ENCODE assay signal across 24 mouse cellular contexts in the genomic region with DNA sequence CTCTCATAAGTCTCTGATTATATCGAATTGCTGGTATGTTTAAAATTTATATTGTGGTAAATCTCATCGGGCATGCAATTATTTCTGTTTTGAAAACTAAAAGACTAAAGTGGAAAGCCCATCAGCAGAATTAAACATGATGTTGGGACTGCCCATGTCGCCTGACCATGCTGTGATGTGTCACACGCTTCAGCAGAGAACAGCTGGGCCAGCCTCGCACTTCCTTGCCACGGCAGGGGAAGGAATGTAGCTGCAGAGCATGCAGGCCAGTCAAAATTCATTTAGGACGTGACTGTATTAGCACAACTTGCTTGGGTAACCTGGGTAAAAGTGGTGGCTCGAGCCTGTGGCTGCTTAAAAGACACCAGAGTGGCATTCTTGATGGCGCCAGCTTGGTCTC.
DNase-seq lines count a peak whose midpoint lies in the region; ATAC-seq and TF ChIP-seq lines count a peak whose summit lies in the region.
"Had no signal": no experiment of that assay in that cellular context is flagged by ENCODE, and none has a peak within 500 bp of the region (broad histone marks: within the 10 kb centered on the region; RNA-seq: fewer than 3 reads in every experiment).

No protein-coding gene starts in this region.

- in situ Hi-C loops in CH12.LX (cut with MboI; ENCODE audit: low pct_ligation_motif_present, low pct_unique_long_range_greater_than_20kb, low sequenced_read_pairs) = no loop called here

- TF ChIP-seq EP300 in CH12.LX (IDR thresholded peaks at IDR 0.05; ENCODE audit: low read length) = no peak

- no peaks in the 10 kb centered on the region for H3K9me3 ChIP-seq in hindbrain, postnatal 0 days (ENCODE audit: low read length)
- no peaks in the 10 kb centered on the region for H3K9me3 ChIP-seq in hindbrain, embryonic 14.5 days (ENCODE audit: control insufficient read depth, low read length)
- H3K9me3 ChIP-seq in CH12.LX (replicated peaks; ENCODE audit: low read length) = no peaks in the 10 kb centered on the region
- H3K9me3 ChIP-seq in intestine, embryonic 15.5 days = no peaks in the 10 kb centered on the region
- H3K9me3 ChIP-seq: embryonic facial prominence, embryonic 13.5 days; forebrain, embryonic 10.5 days; forebrain, embryonic 13.5 days; hindbrain, embryonic 12.5 days had no signal

- H3K27ac ChIP-seq in hindbrain, postnatal 0 days = no peak overlapping the region
- H3K27ac ChIP-seq in hindbrain, embryonic 14.5 days = no peak overlapping the region
- no peak overlapping the region for H3K27ac ChIP-seq in CH12.LX (ENCODE audit: insufficient read depth, low read depth)
- no peak overlapping the region for H3K27ac ChIP-seq in intestine, embryonic 15.5 days
- H3K27ac ChIP-seq: embryonic facial prominence, embryonic 13.5 days; forebrain, embryonic 10.5 days; forebrain, embryonic 13.5 days; gastrocnemius, adult 2 months; hindbrain, embryonic 12.5 days had no signal

- H3ac ChIP-seq in myocyte (ENCODE audit: control insufficient read depth, insufficient read length) = no peak overlapping the region

- WGBS in hindbrain, postnatal 0 days = 69% methylated on average over 9 of the region's 9 CpGs
- 77% methylated on average over 9 of the region's 9 CpGs for WGBS in hindbrain, embryonic 14.5 days
- WGBS in intestine, embryonic 15.5 days = 68% methylated on average over 9 of the region's 9 CpGs

- no peak for TF ChIP-seq CTCF in hindbrain, postnatal 0 days (IDR thresholded peaks at IDR 0.05; ENCODE audit: low read depth)
- TF ChIP-seq CTCF in CH12.LX (conservative IDR thresholded peaks at IDR 0.05 in 1 of 2, IDR thresholded peaks at IDR 0.05 in 1 of 2; ENCODE audit: low read depth in 2 of 2, low read length in 2 of 2) = no peak

- TF ChIP-seq RAD21 in CH12.LX (IDR thresholded peaks at IDR 0.05; ENCODE audit: low read depth, low read length) = no peak

- no peak overlapping the region for H3K4me2 ChIP-seq in hindbrain, postnatal 0 days (ENCODE audit: low read depth, low read length)
- H3K4me2 ChIP-seq in hindbrain, embryonic 14.5 days (replicated peaks) = no peak overlapping the region
- 0 out of 2 replicates have a peak overlapping the region, but pooled peaks have one; percentile 34 for H3K4me2 ChIP-seq in CH12.LX (ENCODE audit: insufficient read depth, low read depth, poor library complexity, severe bottlenecking)
- H3K4me2 ChIP-seq in myocyte (ENCODE audit: low read depth) = no peak overlapping the region
- no peak overlapping the region for H3K4me2 ChIP-seq in intestine, embryonic 15.5 days (replicated peaks)
- H3K4me2 ChIP-seq: embryonic facial prominence, embryonic 13.5 days; forebrain, embryonic 13.5 days; heart, embryonic 11.5 days; hindbrain, embryonic 12.5 days had no signal

- H3K4me3 ChIP-seq in hindbrain, postnatal 0 days (ENCODE audit: low read length) = no peak overlapping the region
- no peak overlapping the region for H3K4me3 ChIP-seq in hindbrain, embryonic 14.5 days (replicated peaks; ENCODE audit: low read length)
- H3K4me3 ChIP-seq in CH12.LX (replicated peaks in 1 of 3; ENCODE audit: low read depth in 2 of 3, low read length in 2 of 3, poor library complexity in 1 of 3) (no peak overlapping the region), myocyte (no peak overlapping the region)
- H3K4me3 ChIP-seq in intestine, embryonic 15.5 days (replicated peaks) = no peak overlapping the region
- H3K4me3 ChIP-seq: embryonic facial prominence, embryonic 13.5 days; forebrain, embryonic 10.5 days; forebrain, embryonic 13.5 days; gastrocnemius, adult 2 months; hindbrain, embryonic 12.5 days had no signal

- DNase-seq in hindbrain, postnatal 0 days (ENCODE audit: low spot score) = peak; percentile 22
- no peak for DNase-seq in hindbrain, embryonic 14.5 days (ENCODE audit: low spot score)
- no peak for DNase-seq in CH12.LX (ENCODE audit: extremely low read depth)
- DNase-seq in spleen, adult 12 weeks (ENCODE audit: low spot score) = no peak
- DNase-seq: adrenal gland, adult 8-10 months; adrenal gland, postnatal 25 days; cerebellum, adult 11-12 months; cerebellum, adult 8-10 months; cerebellum, postnatal 36 days; gastrocnemius, adult 2 months; gastrocnemius, postnatal 14 days; heart, adult 11 months had no signal

- H3K36me3 ChIP-seq in hindbrain, postnatal 0 days (ENCODE audit: insufficient read depth, low read length) = no peaks in the 10 kb centered on the region
- peaks cover 49% of the 10 kb centered on the region for H3K36me3 ChIP-seq in hindbrain, embryonic 14.5 days (replicated peaks; ENCODE audit: control insufficient read depth, insufficient read depth)
- H3K36me3 ChIP-seq in CH12.LX (replicated peaks in 1 of 2; ENCODE audit: control insufficient read depth in 1 of 2, insufficient read depth in 1 of 2, low read length in 1 of 2) = no peaks in the 10 kb centered on the region
- H3K36me3 ChIP-seq in myocyte (ENCODE audit: control insufficient read depth, insufficient read depth) = no peaks in the 10 kb centered on the region
- no peaks in the 10 kb centered on the region for H3K36me3 ChIP-seq in intestine, embryonic 15.5 days
- H3K36me3 ChIP-seq: embryonic facial prominence, embryonic 13.5 days; forebrain, embryonic 10.5 days had no signal

- no peak for ATAC-seq in hindbrain, postnatal 0 days
- ATAC-seq in hindbrain, embryonic 14.5 days (ENCODE audit: low FRiP score) = no peak
- ATAC-seq in intestine, embryonic 15.5 days = no peak
- ATAC-seq: activated CD4-positive, CD25-positive, alpha-beta regulatory T cell, adult 4 months; CD4-positive, CD25-positive, alpha-beta regulatory T cell, adult 4 months; forebrain, embryonic 13.5 days; forebrain, embryonic 16.5 days; hindbrain, embryonic 16.5 days; inflammation-experienced regulatory T-cells, adult 6 months had no signal

- dilution Hi-C loops in CH12.LX (cut with MboI; ENCODE audit: extremely low pct_ligation_motif_present, extremely low pct_unique_long_range_greater_than_20kb, low sequenced_read_pairs) = no loop called here

- H3K9ac ChIP-seq in hindbrain, postnatal 0 days (replicated peaks; ENCODE audit: low read length) = no peak overlapping the region
- H3K9ac ChIP-seq in hindbrain, embryonic 14.5 days = no peak overlapping the region
- no peak overlapping the region for H3K9ac ChIP-seq in CH12.LX (ENCODE audit: insufficient read depth, low read depth)
- no peak overlapping the region for H3K9ac ChIP-seq in intestine, embryonic 15.5 days
- H3K9ac ChIP-seq: embryonic facial prominence, embryonic 13.5 days; forebrain, embryonic 13.5 days; hindbrain, embryonic 12.5 days had no signal

- H3K27me3 ChIP-seq in hindbrain, postnatal 0 days (ENCODE audit: insufficient read depth, low read length) = no peaks in the 10 kb centered on the region
- H3K27me3 ChIP-seq in hindbrain, embryonic 14.5 days (ENCODE audit: control insufficient read depth, insufficient read depth, low read length) = no peaks in the 10 kb centered on the region
- H3K27me3 ChIP-seq in CH12.LX (replicated peaks) (no peaks in the 10 kb centered on the region), myocyte (ENCODE audit: control insufficient read depth, insufficient read depth, insufficient read length) (no peaks in the 10 kb centered on the region)
- no peaks in the 10 kb centered on the region for H3K27me3 ChIP-seq in intestine, embryonic 15.5 days (replicated peaks)
- H3K27me3 ChIP-seq: embryonic facial prominence, embryonic 13.5 days; forebrain, embryonic 13.5 days; hindbrain, embryonic 12.5 days had no signal

- H3K79me2 ChIP-seq in CH12.LX (replicated peaks; ENCODE audit: control insufficient read depth, extremely low read depth, insufficient read depth, poor library complexity, severe bottlenecking) = no peaks in the 10 kb centered on the region
- no peaks in the 10 kb centered on the region for H3K79me2 ChIP-seq in myocyte (ENCODE audit: control insufficient read depth, insufficient read depth)

- no peaks in the 10 kb centered on the region for H3K4me1 ChIP-seq in hindbrain, postnatal 0 days (ENCODE audit: insufficient read depth, low read length)
- H3K4me1 ChIP-seq in hindbrain, embryonic 14.5 days (replicated peaks; ENCODE audit: control insufficient read depth, insufficient read depth, low read length) = no peaks in the 10 kb centered on the region
- H3K4me1 ChIP-seq in CH12.LX (ENCODE audit: control insufficient read depth in 1 of 2, insufficient read depth in 2 of 2) = peaks cover 5 to 12% of the 10 kb centered on the region in 2 experiments; a peak in 3 of 4 replicates
- H3K4me1 ChIP-seq in intestine, embryonic 15.5 days (replicated peaks) = no peaks in the 10 kb centered on the region
- H3K4me1 ChIP-seq: forebrain, embryonic 10.5 days; forebrain, embryonic 13.5 days; hindbrain, embryonic 12.5 days had no signal

- TF ChIP-seq POLR2A in CH12.LX (IDR thresholded peaks at IDR 0.05; ENCODE audit: low read depth, low read length) = no peak
- no peak for TF ChIP-seq POLR2A in myocyte (IDR thresholded peaks at IDR 0.05; ENCODE audit: insufficient read length, low read depth)

TF ChIP-seq in CH12.LX, 34 proteins besides CTCF, POLR2A, EP300 and RAD21:
- no peak for TF ChIP-seq HCFC1 (IDR thresholded peaks at IDR 0.05; ENCODE audit: low read depth, low read length)
- no peak for TF ChIP-seq IRF4 (IDR thresholded peaks at IDR 0.05; ENCODE audit: low read depth, low read length)
- TF ChIP-seq TBP (conservative IDR thresholded peaks at IDR 0.05; ENCODE audit: low read depth, low read length) = no peak
- no peak for TF ChIP-seq ZKSCAN1 (IDR thresholded peaks at IDR 0.05; ENCODE audit: borderline replicate concordance, low read depth, low read length)
- peak; percentile 16; the same call in 1 of the 2 replicates for TF ChIP-seq BHLHE40 (IDR thresholded peaks at IDR 0.05; ENCODE audit: low read depth, low read length)

TF ChIP-seq in myocyte, 11 proteins besides CTCF, POLR2A, EP300 and RAD21:
- TF ChIP-seq MYOG (IDR thresholded peaks at IDR 0.05; ENCODE audit: control insufficient read depth in 1 of 3, insufficient read depth in 1 of 3, insufficient read length in 2 of 3, low read depth in 2 of 3) (peak in 2 of 3 experiments; percentile 30 to 65), CEBPB (IDR thresholded peaks at IDR 0.05; ENCODE audit: insufficient read depth, poor library complexity, severe bottlenecking) (no peak), TCF12 (IDR thresholded peaks at IDR 0.05; ENCODE audit: insufficient read depth, poor library complexity, severe bottlenecking) (no peak), MYOD1 (IDR thresholded peaks at IDR 0.05; ENCODE audit: control insufficient read depth in 1 of 3, insufficient read length in 2 of 3, low read depth in 2 of 3) (peak in 2 of 3 experiments; percentile 56)
